Mouse (Mus musculus) hindbrain, embryonic 12.5 days (tissue): ENCODE results near the gene Ptpn9. TPM values are rescaled to one million over a fixed set of nuclear protein-coding genes. Genes with fewer than 3 reads are reported as not detected.

Experiments used
- ATAC-seq: fragments of 200-750 bp; cut with Nextera tagmentation; 2 replicates; pipeline ENCODE4 v1.8.0; 2017; ENCODE audit warnings: moderate TSS enrichment; ENCODE audit not compliant: low FRiP score
- H3K27ac ChIP-seq: fragments of 300-500 bp; sonication (generic); 2 replicates; pipeline ENCODE4 v1.5.1; 2016; ENCODE audit warnings: mild to moderate bottlenecking
- H3K27me3 ChIP-seq: fragments of 300-500 bp; sonication (generic); 2 replicates; pipeline ENCODE4 v1.6.1; 2016; ENCODE audit warnings: mild to moderate bottlenecking
- H3K36me3 ChIP-seq: fragments of 300-500 bp; sonication (generic); 2 replicates; pipeline ENCODE4 v1.6.1; 2016; ENCODE audit warnings: mild to moderate bottlenecking
- H3K4me1 ChIP-seq: fragments of 300-500 bp; sonication (generic); 2 replicates; pipeline ENCODE4 v1.6.1; 2016
- H3K4me2 ChIP-seq: fragments of 300-500 bp; sonication (generic); replicated peaks from 2 replicates; pipeline ENCODE4 v1.6.1; 2016; ENCODE audit warnings: mild to moderate bottlenecking
- H3K4me3 ChIP-seq: fragments of 300-500 bp; sonication (generic); 2 replicates; pipeline ENCODE4 v1.5.1; 2016; ENCODE audit warnings: mild to moderate bottlenecking
- H3K9ac ChIP-seq: fragments of 300-500 bp; sonication (generic); 2 replicates; pipeline ENCODE4 v1.6.1; 2016; ENCODE audit warnings: mild to moderate bottlenecking, moderate library complexity
- H3K9me3 ChIP-seq: fragments of 300-500 bp; sonication (generic); replicated peaks from 2 replicates; pipeline ENCODE4 v1.6.1; 2016; ENCODE audit warnings: mild to moderate bottlenecking
- WGBS: fragments of 180-500 bp; shearing (Covaris S2); methylation state at CpG from one replicate; pipeline ENCODE4 v1.1.7; 2016; 5-methylcytosine and 5-hydroxymethylcytosine counted together
- polyA plus RNA-seq: library from polyadenylated mRNA; unstranded; fragments of >200 nt; fragmentation: Nextera tagmentation; extraction: Ambion mirVana; gene quantifications from 2 replicates; pipeline ENCODE4 v1.2.1, GENCODE M21; 2016

The Ptpn9 gene
- polyA plus RNA-seq, 1 experiment from 2014 or later = 34.0 TPM

DNA sequence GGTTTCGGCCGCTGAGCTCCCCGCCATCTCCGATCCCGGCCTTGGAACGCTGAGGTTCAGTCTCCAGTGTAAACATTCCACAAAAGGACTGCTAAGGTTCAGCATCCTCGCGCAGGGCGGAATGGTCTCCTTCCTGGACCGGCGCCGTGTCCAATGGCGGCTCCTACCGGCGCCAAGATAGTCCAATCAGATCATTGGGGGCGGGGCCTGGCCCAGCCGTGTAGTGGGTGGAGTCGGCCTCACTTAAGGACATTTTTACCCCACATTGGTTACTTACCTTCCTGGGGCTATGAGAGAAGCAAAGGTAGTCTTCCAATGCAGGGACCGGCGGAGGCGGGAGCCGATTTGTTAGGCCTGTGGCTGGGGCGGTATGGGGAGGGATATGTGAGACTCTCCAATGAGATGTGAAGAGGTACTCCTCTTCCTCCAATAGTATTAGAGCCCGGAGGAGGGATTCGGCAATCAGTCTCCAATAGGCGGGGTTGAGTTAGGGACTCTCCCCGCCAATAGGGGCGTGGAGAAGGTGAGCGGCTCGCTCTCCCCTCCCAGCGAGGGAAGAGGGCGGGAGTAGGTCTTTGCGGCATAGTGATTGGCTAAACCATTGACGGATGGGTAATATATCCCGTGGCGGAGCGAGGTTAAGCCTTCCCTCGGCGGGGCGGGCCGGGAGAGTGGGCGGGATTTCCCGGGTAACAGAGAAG, 81.1 kb downstream of the Ptpn9 start:
- Histone ChIP-seq H3K4me1 (peaks cover 30% of the 10 kb centered on the region), H3K9me3 (no peaks in the 10 kb centered on the region), H3K27me3 (no peaks in the 10 kb centered on the region), H3K4me2 (peak overlapping the region; percentile 83), H3K27ac (peak overlapping the region; percentile 99), H3K9ac (peak overlapping the region; percentile 94), H3K4me3 (peak overlapping the region; percentile 93), H3K36me3 (no peaks in the 10 kb centered on the region)
- ATAC-seq = peak; percentile 89
- WGBS = 0% methylated on average over 42 of the region's 43 CpGs

- WGBS = 2% methylated on average over 55 of the region's 72 CpGs
- peak; percentile 27 for ATAC-seq
- H3K4me2 ChIP-seq = peak overlapping the region; percentile 81
- peak overlapping the region; percentile 93 for H3K4me3 ChIP-seq
- peak overlapping the region; percentile 99 for H3K27ac ChIP-seq
- H3K27me3 ChIP-seq = no peaks in the 10 kb centered on the region
- no peaks in the 10 kb centered on the region for H3K36me3 ChIP-seq
- no peaks in the 10 kb centered on the region for H3K9me3 ChIP-seq
- peak overlapping the region; percentile 94 for H3K9ac ChIP-seq
- peaks cover 23% of the 10 kb centered on the region for H3K4me1 ChIP-seq
Observed at GRCm38 (mm10) chr9:57076701-57077660, 82.3 kb downstream of the Ptpn9 start.

- Histone ChIP-seq H3K4me2 (no peak overlapping the region), H3K36me3 (peaks cover 16% of the 10 kb centered on the region), H3K27ac (no peak overlapping the region), H3K9ac (no peak overlapping the region), H3K4me3 (no peak overlapping the region), H3K4me1 (peaks cover 8% of the 10 kb centered on the region; the same call in 1 of the 2 replicates), H3K9me3 (no peaks in the 10 kb centered on the region), H3K27me3 (no peaks in the 10 kb centered on the region)
- WGBS = 77% methylated on average over 3 of the region's 3 CpGs
- no peak for ATAC-seq
Observed at GRCm38 (mm10) chr9:57082236-57082635, 87.5 kb downstream of the Ptpn9 start.

Other genes with a start within 250 kb of the Ptpn9 start
- gene Lingo1, start 198.5 kb upstream of the Ptpn9 start, polyA plus RNA-seq = 35.6 and 36.9 TPM in 2 replicates
- 0.29 and 0.54 TPM in 2 replicates for gene Odf3l1, start 130.2 kb upstream of the Ptpn9 start, polyA plus RNA-seq
- gene Cspg4, start 129.9 kb upstream of the Ptpn9 start, polyA plus RNA-seq = 6.8 and 8.9 TPM in 2 replicates
- gene Snx33, start 66.6 kb upstream of the Ptpn9 start, polyA plus RNA-seq = 7.2 and 7.3 TPM in 2 replicates
- 60.9 and 62.7 TPM in 2 replicates for gene Imp3, start 57.4 kb upstream of the Ptpn9 start, polyA plus RNA-seq
- 24.7 and 25.3 TPM in 2 replicates for gene Snupn, start 44.0 kb upstream of the Ptpn9 start, polyA plus RNA-seq
- 38.7 and 41.2 TPM in 2 replicates for gene Sin3a, start 77.1 kb downstream of the Ptpn9 start, polyA plus RNA-seq
- 62.3 TPM in 2 replicates for gene Man2c1, start 135.8 kb downstream of the Ptpn9 start, polyA plus RNA-seq
- gene Neil1, start 153.4 kb downstream of the Ptpn9 start, polyA plus RNA-seq = 8.4 and 9.8 TPM in 2 replicates
- 108 and 122 TPM in 2 replicates for gene Commd4, start 163.4 kb downstream of the Ptpn9 start, polyA plus RNA-seq
- not detected in 2 replicates for gene Trcg1, start 241.6 kb downstream of the Ptpn9 start, polyA plus RNA-seq